Mouse (Mus musculus): Measurements from ENCODE around the gene Mrtfb.

GRCm38 (mm10) chr16:13455560-13455959 is 199.3 kb downstream of the Mrtfb start:
- no peak for TF ChIP-seq POLR2A (IDR thresholded peaks at IDR 0.05; ENCODE audit: extremely low read depth, insufficient read depth, low read length)
- no peak for TF ChIP-seq CTCF (IDR thresholded peaks at IDR 0.05; ENCODE audit: extremely low read depth, insufficient read depth, low read length)

Data from cortical plate, adult 2 months (tissue).